8 mouse cellular contexts compared by ENCODE assay signal in genomic region chr4:126262119-126262807, GRCm38 (mm10). TPM values are rescaled to one million over a fixed set of nuclear protein-coding genes. Genes with fewer than 3 reads are reported as not detected.
DNase-seq lines count a peak whose midpoint lies in the region; ATAC-seq lines count a peak whose summit lies in the region.

Trappc3 (plus strand) TSS chr4:126262325.

- peak; percentile 80 for ATAC-seq in megakaryocyte progenitor cell, adult 5-6 weeks (replicated peaks; ENCODE audit: poor library complexity)

- peak; percentile 98 for DNase-seq in adipocyte (ENCODE audit: low spot score)
- DNase-seq in embryo, embryonic 10 days (ENCODE audit: low spot score), result peak; percentile 99
- peak; percentile 99 for DNase-seq in gastrocnemius, postnatal 10 days
- peak; percentile 98 for DNase-seq in induced T-regulatory cell, adult 2 months (ENCODE audit: low read depth)
- DNase-seq in left cerebral cortex, adult 9 months (ENCODE audit: low spot score in 2 of 2), result peak; percentile 97 to 100
- peak; percentile 100 for DNase-seq in right cerebral cortex, postnatal 14 days
- DNase-seq in urinary bladder, postnatal 36 days (ENCODE audit: low spot score in 2 of 2), result peak; percentile 99 to 100

RNA-seq across cellular contexts. Expression of gene Trappc3, which starts in this region (rescaled TPM):
- total RNA-seq in gastrocnemius, postnatal 10 days (2021), result 10 to 100 TPM; 25.7 to 29.2 TPM
- total RNA-seq in megakaryocyte progenitor cell, adult 5-6 weeks (2015), result 33.5 and 38.5 TPM in 2 replicates
- 54.6 and 61.8 TPM in 2 replicates for total RNA-seq in megakaryocyte progenitor cell, adult 5-6 weeks (2017)

Comparison
In these comparisons a context has a peak if more than half of its experiments do, and no peak if none do; other contexts are left out.
1. Peak in every context shown above with its lines: DNase-seq and ATAC-seq.